Comparison of ENCODE assay signal across 25 mouse cellular contexts in the genomic region with DNA sequence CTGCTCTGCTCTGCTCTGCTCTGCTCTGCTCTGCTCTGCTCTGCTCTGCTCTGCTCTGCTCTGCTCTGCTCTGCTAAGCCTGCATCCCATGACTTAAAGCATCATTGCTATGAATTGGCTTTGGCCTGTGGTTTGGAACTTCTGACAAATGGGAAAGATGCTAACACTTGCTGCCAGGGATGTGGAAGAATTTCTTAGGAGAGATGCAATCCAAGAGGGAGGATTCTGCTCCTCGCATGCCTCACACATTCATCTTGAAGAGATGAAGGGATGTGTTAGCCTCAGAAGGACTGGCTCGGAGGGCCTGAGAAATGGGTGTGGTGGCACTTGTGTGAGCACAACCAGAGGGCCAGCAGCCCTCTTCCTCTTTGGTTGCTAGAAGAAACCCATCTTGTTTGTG.
A peak's percentile ranks its signal among the peaks of the same experiment; 100 is the strongest.
DNase-seq lines count a peak whose midpoint lies in the region; ATAC-seq and TF ChIP-seq lines count a peak whose summit lies in the region.
"Had no signal": no experiment of that assay in that cellular context is flagged by ENCODE, and none has a peak within 500 bp of the region (broad histone marks: within the 10 kb centered on the region; RNA-seq: fewer than 3 reads in every experiment).

No protein-coding gene starts in this region.

- no peak overlapping the region for H3K27ac ChIP-seq in gastrocnemius, adult 2 months
- H3K27ac ChIP-seq: embryonic facial prominence, embryonic 13.5 days; embryonic facial prominence, embryonic 15.5 days; forebrain, embryonic 10.5 days; forebrain, embryonic 12.5 days; forebrain, embryonic 15.5 days had no signal

- H3K4me3 ChIP-seq in gastrocnemius, adult 2 months = no peak overlapping the region
- H3K4me3 ChIP-seq: embryonic facial prominence, embryonic 13.5 days; embryonic facial prominence, embryonic 15.5 days; erythroblast, embryonic 14.5 days; forebrain, embryonic 10.5 days; forebrain, embryonic 12.5 days; forebrain, embryonic 15.5 days had no signal

- intact Hi-C loops in gastrocnemius, adult 2 months (cut with DNase I) = no loop called here
- intact Hi-C loops in left cerebral cortex, postnatal 36 days (cut with DNase I) = no loop called here

- TF ChIP-seq CTCF in gastrocnemius, adult 2 months (IDR thresholded peaks at IDR 0.05) = no peak

- peak; percentile 10 for DNase-seq in gastrocnemius, postnatal 25 days
- no peak for DNase-seq in gastrocnemius, adult 2 months
- DNase-seq in NIH3T3 (ENCODE audit: low read depth) = peak; percentile 70
- no peak for DNase-seq in layer of hippocampus, adult 11-12 months (ENCODE audit: low spot score)
- no peak for DNase-seq in left cerebral cortex, postnatal 36 days (ENCODE audit: low spot score in 2 of 2)
- DNase-seq: adrenal gland, adult 2 months; adrenal gland, postnatal 10 days; adrenal gland, postnatal 25 days; B cell, adult 2 months; cerebellum, adult 11 months; cerebellum, adult 18-20 months; cerebellum, adult 8-10 months; cerebellum, adult 9-11 months; cerebellum, postnatal 14 days; cerebellum, postnatal 36 days; embryo, embryonic 11 days; forebrain, postnatal 0 days had no signal

- ATAC-seq in megakaryocyte, adult 5-6 weeks (ENCODE audit: poor library complexity, severe bottlenecking) = peak; percentile 30; the same call in 1 of the 2 replicates
- ATAC-seq: CD4-positive, CD25-positive, alpha-beta regulatory T cell, adult 4 months; forebrain, embryonic 15.5 days; forebrain, postnatal 0 days had no signal

Comparison
In these comparisons a context has a peak if more than half of its experiments do, and no peak if none do; other contexts are left out.
1. DNase-seq: peak in gastrocnemius, postnatal 25 days (single experiment) and NIH3T3 (single experiment); none in gastrocnemius, adult 2 months (single experiment), layer of hippocampus, adult 11-12 months (single experiment) and left cerebral cortex, postnatal 36 days (0 of 2).